Mouse (Mus musculus): ENCODE data around the gene Artn. TPM values are rescaled to one million over a fixed set of nuclear protein-coding genes. Genes with fewer than 3 reads are reported as not detected.

The Artn gene
- polyA plus RNA-seq, 1 experiment from 2014 or later = 3.8 TPM

DNA sequence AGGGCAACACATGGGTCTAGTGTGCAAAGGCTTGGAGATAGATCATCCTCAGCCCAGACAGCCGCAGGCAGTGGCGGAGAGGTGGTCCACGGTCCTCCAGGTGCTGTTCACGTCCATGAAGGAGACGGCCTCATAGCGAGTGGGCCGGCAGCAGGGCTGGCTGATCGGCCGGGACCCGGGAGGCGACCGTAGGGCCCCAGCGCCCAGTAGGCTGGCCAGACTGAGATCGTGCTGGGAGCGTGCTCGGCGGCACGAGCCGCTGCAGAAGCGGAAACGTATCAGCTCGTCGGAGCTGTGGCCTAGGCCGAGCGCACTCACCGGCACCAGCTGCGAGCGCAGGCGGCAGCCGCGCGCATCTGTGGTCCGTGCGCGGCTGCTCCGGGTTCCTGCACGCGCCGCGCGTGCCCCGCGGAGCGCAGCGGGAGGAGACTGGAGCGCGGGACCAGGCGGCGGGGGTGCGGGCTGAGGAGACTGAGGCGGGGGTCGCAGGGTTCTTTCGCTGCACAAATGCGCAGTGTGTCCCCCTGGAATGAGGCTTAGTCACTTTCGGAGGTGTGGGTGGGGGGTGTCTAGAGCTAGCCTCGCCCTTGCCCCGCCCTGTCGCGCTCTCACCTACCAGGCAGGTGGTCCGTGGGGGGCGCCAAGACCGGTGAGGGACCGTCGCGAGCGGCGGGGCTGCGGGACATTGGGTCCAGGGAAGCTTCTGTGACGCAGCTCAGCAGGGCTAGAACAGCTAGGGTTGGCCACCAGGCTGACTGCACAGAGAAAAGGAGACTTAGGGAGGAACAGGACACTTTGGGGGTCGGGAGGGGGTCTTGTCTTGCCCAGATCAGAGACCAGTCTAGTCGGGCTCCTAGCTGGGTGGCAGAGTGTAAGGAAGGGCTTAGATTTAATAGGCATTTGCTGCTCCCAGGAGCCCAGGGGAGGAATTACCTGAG is 2.7 kb downstream of the Artn start:
- peak overlapping the region; percentile 83 for H3K4me2 ChIP-seq (replicated peaks; ENCODE audit: low read depth)
- no peaks in the 10 kb centered on the region for H3K9me3 ChIP-seq (ENCODE audit: control insufficient read depth, low read length)
- DNase-seq (ENCODE audit: low spot score) (peak; percentile 54), ATAC-seq (ENCODE audit: low FRiP score, low TSS enrichment) (peak; percentile 39)
- 7% methylated on average over 65 of the region's 71 CpGs for WGBS
- TF ChIP-seq CTCF (IDR thresholded peaks at IDR 0.05; ENCODE audit: low read depth) (peak; percentile 26; the same call in 1 of the 2 replicates), EP300 (optimal IDR thresholded peaks at IDR 0.05) (no peak)
- peak overlapping the region; percentile 40 for H3K4me3 ChIP-seq (ENCODE audit: low read depth, low read length)
- no peak overlapping the region for H3K27ac ChIP-seq (replicated peaks)
- no peaks in the 10 kb centered on the region for H3K36me3 ChIP-seq (ENCODE audit: control insufficient read depth, insufficient read depth, low read length)
- peak overlapping the region; percentile 54 for H3K9ac ChIP-seq (ENCODE audit: low read length)
- peaks cover 3% of the 10 kb centered on the region; the same call in 1 of the 2 replicates for H3K4me1 ChIP-seq (replicated peaks; ENCODE audit: control insufficient read depth, insufficient read depth)
- H3K27me3 ChIP-seq (ENCODE audit: control insufficient read depth, insufficient read depth, low read length) = peaks cover 2% of the 10 kb centered on the region; the same call in 1 of the 2 replicates

DNA sequence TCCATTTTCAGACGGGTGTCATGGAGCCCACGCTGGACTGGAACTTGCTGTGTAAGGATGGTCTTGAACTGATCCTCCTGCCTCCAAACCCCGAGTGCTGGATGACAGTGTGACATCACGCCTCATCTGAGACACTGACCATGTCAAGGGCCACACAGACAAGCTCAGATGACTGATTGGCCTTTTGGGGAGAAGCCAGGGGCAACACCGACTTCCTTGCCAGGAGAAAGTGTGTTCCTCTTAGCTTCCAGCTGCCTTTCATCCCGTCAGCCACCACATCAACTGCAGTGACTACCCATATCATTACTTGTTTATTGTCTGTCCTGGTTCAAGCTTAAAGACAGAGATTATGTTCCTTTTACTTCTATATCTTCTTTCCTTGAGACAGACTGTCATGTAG is 4.6 kb downstream of the Artn start:
- TF ChIP-seq EP300 (optimal IDR thresholded peaks at IDR 0.05) (no peak), CTCF (IDR thresholded peaks at IDR 0.05; ENCODE audit: low read depth) (no peak)

GRCm38 (mm10) chr4:117923450-117923849 is 6.1 kb downstream of the Artn start:
- ATAC-seq (ENCODE audit: low FRiP score, low TSS enrichment) (no peak), DNase-seq (ENCODE audit: low spot score) (no peak)
- H3K9ac ChIP-seq (ENCODE audit: low read length) = no peak overlapping the region
- no peaks in the 10 kb centered on the region for H3K9me3 ChIP-seq (ENCODE audit: control insufficient read depth, low read length)
- 43% methylated on average over 2 of the region's 2 CpGs for WGBS
- no peak overlapping the region for H3K4me2 ChIP-seq (replicated peaks; ENCODE audit: low read depth)
- H3K27me3 ChIP-seq (ENCODE audit: control insufficient read depth, insufficient read depth, low read length) = peaks cover 2% of the 10 kb centered on the region; the same call in 1 of the 2 replicates
- TF ChIP-seq CTCF (IDR thresholded peaks at IDR 0.05; ENCODE audit: low read depth) = no peak
- no peak for TF ChIP-seq EP300 (optimal IDR thresholded peaks at IDR 0.05)
- no peaks in the 10 kb centered on the region for H3K36me3 ChIP-seq (ENCODE audit: control insufficient read depth, insufficient read depth, low read length)
- no peak overlapping the region for H3K4me3 ChIP-seq (ENCODE audit: low read depth, low read length)
- no peak overlapping the region for H3K27ac ChIP-seq (replicated peaks)
- no peaks in the 10 kb centered on the region; the same call in 1 of the 2 replicates for H3K4me1 ChIP-seq (replicated peaks; ENCODE audit: control insufficient read depth, insufficient read depth)

More for the DNA sequence above, 4.6 kb downstream of the Artn start:
- no peak for ATAC-seq (ENCODE audit: low FRiP score, low TSS enrichment)
- Histone ChIP-seq H3K27me3 (ENCODE audit: control insufficient read depth, insufficient read depth, low read length) (peaks cover 2% of the 10 kb centered on the region; the same call in 1 of the 2 replicates), H3K36me3 (ENCODE audit: control insufficient read depth, insufficient read depth, low read length) (no peaks in the 10 kb centered on the region), H3K9ac (ENCODE audit: low read length) (no peak overlapping the region), H3K4me3 (ENCODE audit: low read depth, low read length) (no peak overlapping the region), H3K4me1 (replicated peaks; ENCODE audit: control insufficient read depth, insufficient read depth) (peaks cover 3% of the 10 kb centered on the region; the same call in 1 of the 2 replicates), H3K27ac (replicated peaks) (no peak overlapping the region), H3K9me3 (ENCODE audit: control insufficient read depth, low read length) (no peaks in the 10 kb centered on the region), H3K4me2 (replicated peaks; ENCODE audit: low read depth) (no peak overlapping the region)
- no peak for DNase-seq (ENCODE audit: low spot score)
- WGBS = 55% methylated on average over 5 of the region's 6 CpGs

- Histone ChIP-seq H3K4me3 (ENCODE audit: low read depth, low read length) (no peak overlapping the region), H3K4me1 (replicated peaks; ENCODE audit: control insufficient read depth, insufficient read depth) (no peaks in the 10 kb centered on the region), H3K27ac (replicated peaks) (no peak overlapping the region), H3K36me3 (ENCODE audit: control insufficient read depth, insufficient read depth, low read length) (no peaks in the 10 kb centered on the region), H3K9ac (ENCODE audit: low read length) (no peak overlapping the region), H3K9me3 (ENCODE audit: control insufficient read depth, low read length) (no peaks in the 10 kb centered on the region), H3K4me2 (replicated peaks; ENCODE audit: low read depth) (no peak overlapping the region), H3K27me3 (ENCODE audit: control insufficient read depth, insufficient read depth, low read length) (peaks cover under 1% of the 10 kb centered on the region; the same call in 1 of the 2 replicates)
- WGBS = 91% methylated on average over 2 of the region's 2 CpGs
- TF ChIP-seq EP300 (optimal IDR thresholded peaks at IDR 0.05) (no peak), CTCF (IDR thresholded peaks at IDR 0.05; ENCODE audit: low read depth) (no peak)
- DNase-seq (ENCODE audit: low spot score) (no peak), ATAC-seq (ENCODE audit: low FRiP score, low TSS enrichment) (no peak)
These were observed 8.2 kb downstream of the Artn start for GRCm38 (mm10) chr4:117921358-117921757.

DNA sequence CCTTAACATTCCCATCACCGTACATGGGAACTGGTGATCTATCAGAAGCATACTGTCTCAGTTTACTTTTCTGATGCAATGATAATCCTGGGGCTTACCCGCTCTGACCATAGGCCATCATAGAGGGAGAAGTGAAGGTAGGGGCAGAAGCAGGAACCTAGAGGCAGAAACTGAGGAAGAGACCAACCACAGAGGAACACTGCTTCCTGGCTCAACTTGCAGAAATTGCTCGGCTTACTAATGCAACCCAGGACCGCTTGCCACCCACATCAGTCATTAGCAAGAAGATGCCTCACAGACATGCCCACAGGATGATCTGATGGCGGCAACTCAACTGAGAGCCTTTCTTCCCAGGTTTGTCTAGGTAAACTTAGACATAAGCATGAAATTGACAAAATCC is 10.8 kb downstream of the Artn start:
- WGBS = 60% methylated on average over 5 of the region's 5 CpGs
- Histone ChIP-seq H3K9me3 (ENCODE audit: control insufficient read depth, low read length) (no peaks in the 10 kb centered on the region), H3K27me3 (ENCODE audit: control insufficient read depth, insufficient read depth, low read length) (no peaks in the 10 kb centered on the region), H3K9ac (ENCODE audit: low read length) (no peak overlapping the region), H3K27ac (replicated peaks) (no peak overlapping the region), H3K36me3 (ENCODE audit: control insufficient read depth, insufficient read depth, low read length) (no peaks in the 10 kb centered on the region), H3K4me1 (replicated peaks; ENCODE audit: control insufficient read depth, insufficient read depth) (peaks cover 4% of the 10 kb centered on the region), H3K4me2 (replicated peaks; ENCODE audit: low read depth) (no peak overlapping the region), H3K4me3 (ENCODE audit: low read depth, low read length) (no peak overlapping the region)
- TF ChIP-seq CTCF (IDR thresholded peaks at IDR 0.05; ENCODE audit: low read depth) = no peak
- TF ChIP-seq EP300 (optimal IDR thresholded peaks at IDR 0.05) = no peak
- ATAC-seq (ENCODE audit: low FRiP score, low TSS enrichment) (no peak), DNase-seq (ENCODE audit: low spot score) (no peak)

- WGBS = 43% methylated on average over 3 of the region's 3 CpGs
- no peak for ATAC-seq (ENCODE audit: low FRiP score, low TSS enrichment)
- no peak overlapping the region for H3K4me3 ChIP-seq (ENCODE audit: low read depth, low read length)
- H3K9me3 ChIP-seq (ENCODE audit: control insufficient read depth, low read length) = no peaks in the 10 kb centered on the region
- TF ChIP-seq EP300 (optimal IDR thresholded peaks at IDR 0.05) = no peak
- TF ChIP-seq CTCF (IDR thresholded peaks at IDR 0.05; ENCODE audit: low read depth) = no peak
- no peaks in the 10 kb centered on the region for H3K36me3 ChIP-seq (ENCODE audit: control insufficient read depth, insufficient read depth, low read length)
- H3K27ac ChIP-seq (replicated peaks) = no peak overlapping the region
- DNase-seq (ENCODE audit: low spot score) = no peak
- no peaks in the 10 kb centered on the region for H3K27me3 ChIP-seq (ENCODE audit: control insufficient read depth, insufficient read depth, low read length)
- peaks cover 7% of the 10 kb centered on the region for H3K4me1 ChIP-seq (replicated peaks; ENCODE audit: control insufficient read depth, insufficient read depth)
- H3K4me2 ChIP-seq (replicated peaks; ENCODE audit: low read depth) = no peak overlapping the region
- no peak overlapping the region for H3K9ac ChIP-seq (ENCODE audit: low read length)
These were observed 11.3 kb downstream of the Artn start for GRCm38 (mm10) chr4:117918261-117918660.
